Mouse (Mus musculus) bone marrow, adult 2 months (tissue): ENCODE results near the gene C2.

Experiments used
- CTCF ChIP-seq: fragments of 200-500 bp; IDR thresholded peaks from 2 replicates; pipeline ENCODE4 v1.5.1; 2011; ENCODE audit warnings: low read length, control low read depth; ENCODE audit not compliant: control insufficient read depth, insufficient read depth
- POLR2A ChIP-seq: fragments of 200-500 bp; IDR thresholded peaks from 2 replicates; pipeline ENCODE4 v1.6.1; 2011; ENCODE audit warnings: low read depth, mild to moderate bottlenecking, control low read depth, low read length, borderline replicate concordance; ENCODE audit not compliant: control insufficient read depth

- TF ChIP-seq CTCF = no peak
- TF ChIP-seq POLR2A = no peak
Observed at GRCm38 (mm10) chr17:34928841-34929240, 30.8 kb upstream of the C2 start.
